Mouse (Mus musculus): ENCODE measurements at regions not wholly inside any gene's neighbourhood (a gene's known extent, or its start where the extent isn't known, plus 50 kb on each side); places are given as distances from the start of the nearest gene placed in this dataset.

GRCm38 (mm10) chr15:38569011-38569640 lies 1143.8 kb downstream of the 4930447A16Rik start:
- no peak for DNase-seq (ENCODE audit: low spot score in 2 of 2)

- no peak for DNase-seq (ENCODE audit: low spot score in 2 of 2)
These were observed 1144.8 kb downstream of the 4930447A16Rik start for GRCm38 (mm10) chr15:38570144-38570543.

- no peak for DNase-seq (ENCODE audit: low spot score in 2 of 2)
These were observed 1145.4 kb downstream of the 4930447A16Rik start for GRCm38 (mm10) chr15:38570735-38571134.

GRCm38 (mm10) chr15:38572652-38573051 lies 1147.3 kb downstream of the 4930447A16Rik start:
- DNase-seq (ENCODE audit: low spot score in 2 of 2), result no peak

GRCm38 (mm10) chr15:38574447-38574846 lies 1149.1 kb downstream of the 4930447A16Rik start:
- no peak for DNase-seq (ENCODE audit: low spot score in 2 of 2)

GRCm38 (mm10) chr15:38575254-38575653 lies 1149.9 kb downstream of the 4930447A16Rik start:
- no peak for DNase-seq (ENCODE audit: low spot score in 2 of 2)

GRCm38 (mm10) chr15:38577691-38578090 lies 1152.3 kb downstream of the 4930447A16Rik start:
- DNase-seq (ENCODE audit: low spot score in 2 of 2), result no peak

GRCm38 (mm10) chr15:38579481-38579880 lies 1154.1 kb downstream of the 4930447A16Rik start:
- DNase-seq (ENCODE audit: low spot score in 2 of 2), result no peak

GRCm38 (mm10) chr15:38583500-38583899 lies 1158.1 kb downstream of the 4930447A16Rik start:
- no peak for DNase-seq (ENCODE audit: low spot score in 2 of 2)

- no peak for DNase-seq (ENCODE audit: low spot score in 2 of 2)
These were observed 1159.1 kb downstream of the 4930447A16Rik start for GRCm38 (mm10) chr15:38584425-38584824.

- DNase-seq (ENCODE audit: low spot score in 2 of 2), result peak; percentile 42 to 64
These were observed 1160.3 kb downstream of the 4930447A16Rik start for GRCm38 (mm10) chr15:38585610-38586009.

- no peak for DNase-seq (ENCODE audit: low spot score in 2 of 2)
These were observed 1161.2 kb downstream of the 4930447A16Rik start for GRCm38 (mm10) chr15:38586594-38586993.

GRCm38 (mm10) chr15:38588268-38588667 lies 1162.9 kb downstream of the 4930447A16Rik start:
- DNase-seq (ENCODE audit: low spot score in 2 of 2), result no peak

GRCm38 (mm10) chr15:38589010-38589409 lies 1163.7 kb downstream of the 4930447A16Rik start:
- no peak for DNase-seq (ENCODE audit: low spot score in 2 of 2)

GRCm38 (mm10) chr15:38589675-38590074 lies 1164.3 kb downstream of the 4930447A16Rik start:
- DNase-seq (ENCODE audit: low spot score in 2 of 2), result no peak

GRCm38 (mm10) chr15:38594095-38594494 lies 1168.7 kb downstream of the 4930447A16Rik start:
- no peak for DNase-seq (ENCODE audit: low spot score in 2 of 2)

GRCm38 (mm10) chr15:38594747-38595146 lies 1169.4 kb downstream of the 4930447A16Rik start:
- no peak for DNase-seq (ENCODE audit: low spot score in 2 of 2)

- DNase-seq (ENCODE audit: low spot score in 2 of 2), result no peak
These were observed 1170.5 kb downstream of the 4930447A16Rik start for GRCm38 (mm10) chr15:38595820-38596219.

- DNase-seq (ENCODE audit: low spot score in 2 of 2), result no peak
These were observed 1172.1 kb downstream of the 4930447A16Rik start for GRCm38 (mm10) chr15:38597458-38597857.

GRCm38 (mm10) chr15:38601436-38601835 lies 1176.1 kb downstream of the 4930447A16Rik start:
- DNase-seq (ENCODE audit: low spot score in 2 of 2), result no peak

GRCm38 (mm10) chr15:38602187-38602870 lies 1177.0 kb downstream of the 4930447A16Rik start:
- DNase-seq (ENCODE audit: low spot score in 2 of 2), result peak; percentile 57 to 79

- DNase-seq (ENCODE audit: low spot score in 2 of 2), result no peak
These were observed 1178.6 kb downstream of the 4930447A16Rik start for GRCm38 (mm10) chr15:38603918-38604317.

GRCm38 (mm10) chr15:38607368-38607767 lies 1182.0 kb downstream of the 4930447A16Rik start:
- DNase-seq (ENCODE audit: low spot score in 2 of 2), result no peak

Measured in left cerebral cortex, adult 9 months (tissue).